Mouse (Mus musculus) granulocyte monocyte progenitor cell, adult 5-6 weeks (primary cell): ENCODE measurements at regions not wholly inside any gene's neighbourhood (a gene's known extent, or its start where the extent isn't known, plus 50 kb on each side); places are given as distances from the start of the nearest gene placed in this dataset.
"Not testable (repeated sequence)": the region's sequence is repeated elsewhere in the genome, so short reads cannot be mapped to it uniquely, and the experiment has no call there.

Experiments
- ATAC-seq: replicated peaks from 2 replicates; pipeline ENCODE4 v1.8.0; 2016; ENCODE audit warnings: mild to moderate bottlenecking, moderate TSS enrichment, inconsistent platforms; ENCODE audit not compliant: poor library complexity, severe bottlenecking

GRCm38 (mm10) chr4:122207487-122207886 lies 481.6 kb upstream of the 9530002B09Rik start:
- not testable (repeated sequence) for ATAC-seq

GRCm38 (mm10) chr4:122248199-122248796 lies 440.8 kb upstream of the 9530002B09Rik start:
- peak; percentile 75 for ATAC-seq
